Mouse (Mus musculus) lung, postnatal 0 days (tissue): ENCODE data around the gene 1700029H14Rik. TPM values are rescaled to one million over a fixed set of nuclear protein-coding genes. Genes with fewer than 3 reads are reported as not detected.

ENCODE experiments used
- ATAC-seq: fragments of 200-750 bp; cut with Nextera tagmentation; 2 replicates; pipeline ENCODE4 v1.8.0; 2017; ENCODE audit warnings: moderate library complexity
- DNase-seq: peaks from one replicate; pipeline ENCODE4 v3.0.0-alpha.2; 2016; ENCODE audit warnings: low spot score
- H3K27ac ChIP-seq: fragments of 300-500 bp; sonication (generic); 2 replicates; pipeline ENCODE4 v1.5.1; 2014; ENCODE audit warnings: antibody characterized with exemption, mild to moderate bottlenecking, low read length, mixed read lengths
- H3K27me3 ChIP-seq: fragments of 300-500 bp; sonication (generic); replicated peaks from 2 replicates; pipeline ENCODE4 v1.6.1; 2014; ENCODE audit warnings: low read length, mixed read lengths; ENCODE audit not compliant: insufficient read depth
- H3K36me3 ChIP-seq: fragments of 300-500 bp; sonication (generic); 2 replicates; pipeline ENCODE4 v1.6.1; 2014; ENCODE audit warnings: low read length, mixed read lengths; ENCODE audit not compliant: insufficient read depth
- H3K4me1 ChIP-seq: fragments of 300-500 bp; sonication (generic); 2 replicates; pipeline ENCODE4 v1.6.1; 2014; ENCODE audit warnings: antibody characterized with exemption, low read depth, low read length, mixed read lengths; ENCODE audit not compliant: insufficient read depth
- H3K4me2 ChIP-seq: fragments of 300-500 bp; sonication (generic); replicated peaks from 2 replicates; pipeline ENCODE4 v1.6.1; 2014; ENCODE audit warnings: low read depth, mild to moderate bottlenecking, low read length, moderate library complexity, mixed read lengths
- H3K4me3 ChIP-seq: fragments of 300-500 bp; sonication (generic); 2 replicates; pipeline ENCODE4 v1.5.1; 2014; ENCODE audit warnings: low read depth, low read length
- H3K9ac ChIP-seq: fragments of 300-500 bp; sonication (generic); replicated peaks from 2 replicates; pipeline ENCODE4 v1.6.1; 2014; ENCODE audit warnings: low read depth, mild to moderate bottlenecking
- H3K9me3 ChIP-seq: fragments of 300-500 bp; sonication (generic); 2 replicates; pipeline ENCODE4 v1.6.1; 2016; ENCODE audit warnings: low read length, mixed read lengths
- CTCF ChIP-seq: IDR thresholded peaks from 2 replicates; pipeline ENCODE4 v1.5.1; 2016; ENCODE audit warnings: antibody characterized with exemption, mild to moderate bottlenecking
- EP300 ChIP-seq: IDR thresholded peaks from 2 replicates; pipeline ENCODE4 v1.6.1; 2016; ENCODE audit warnings: antibody characterized with exemption, mild to moderate bottlenecking, control low read depth
- WGBS: fragments of 180-500 bp; shearing (Covaris S2); extraction: QIAGEN DNeasy Blood & Tissue Kit; methylation state at CpG from one replicate; pipeline ENCODE4 v1.1.7; 2014; 5-methylcytosine and 5-hydroxymethylcytosine counted together
- polyA plus RNA-seq: library from polyadenylated mRNA; unstranded; fragments of >200 nt; fragmentation: Nextera tagmentation; extraction: Ambion mirVana; gene quantifications from 2 replicates; pipeline ENCODE4 v1.2.1, GENCODE M21; 2015

Gene 1700029H14Rik
- polyA plus RNA-seq, 1 experiment from 2014 or later = not detected

DNA sequence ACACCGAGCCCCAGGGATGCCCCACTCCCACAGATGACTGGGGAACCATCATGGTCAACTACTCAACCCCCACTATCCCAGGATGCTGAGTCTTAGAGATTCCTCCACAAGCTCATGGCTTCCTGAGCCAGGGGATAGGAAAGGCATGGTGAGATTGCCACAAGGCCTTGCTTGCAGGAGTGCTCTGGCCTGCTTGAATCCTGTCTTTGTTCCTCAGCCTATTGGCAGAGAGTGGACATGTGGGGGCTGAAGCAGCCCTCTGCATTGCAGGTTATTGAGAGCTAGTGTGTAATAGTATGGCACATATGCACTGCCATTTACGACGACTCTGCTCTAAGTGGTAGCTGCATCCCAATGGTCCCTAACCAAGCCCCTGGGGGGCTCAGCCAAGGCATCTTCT, 31.9 kb downstream of the 1700029H14Rik start:
- Histone ChIP-seq H3K4me1 (peaks cover 28% of the 10 kb centered on the region), H3K4me2 (no peak overlapping the region), H3K9me3 (no peaks in the 10 kb centered on the region), H3K9ac (no peak overlapping the region), H3K27ac (peak overlapping the region; percentile 62; the same call in 1 of the 2 replicates), H3K36me3 (no peaks in the 10 kb centered on the region), H3K27me3 (no peaks in the 10 kb centered on the region), H3K4me3 (no peak overlapping the region)
- no peak for TF ChIP-seq EP300
- no peak for TF ChIP-seq CTCF
- DNase-seq = no peak
- ATAC-seq = no peak
- 68% methylated on average over 3 of the region's 3 CpGs for WGBS

DNA sequence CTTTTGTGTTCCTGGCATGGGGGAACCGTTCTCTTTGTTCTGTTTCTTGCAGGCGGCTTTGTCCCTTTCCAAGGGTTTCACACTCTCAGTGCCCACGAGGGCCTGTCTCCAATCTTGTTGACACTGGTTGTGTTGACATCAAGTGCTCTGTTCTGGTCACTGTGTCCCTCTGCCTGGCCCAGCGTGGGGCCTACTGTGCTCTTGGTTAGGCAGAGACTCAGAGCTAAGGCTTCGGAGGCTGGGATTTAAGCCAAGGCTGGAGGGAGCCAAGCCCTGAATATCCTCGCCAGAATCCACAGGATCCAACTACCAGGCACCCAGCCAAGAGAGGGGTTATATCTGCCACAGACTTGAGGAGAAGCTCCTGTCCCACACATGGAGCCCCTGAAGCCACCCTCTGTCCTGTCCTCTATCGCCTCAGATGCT, 32.4 kb downstream of the 1700029H14Rik start:
- no peaks in the 10 kb centered on the region for H3K9me3 ChIP-seq
- H3K27ac ChIP-seq = peak overlapping the region; percentile 62
- ATAC-seq (peak; percentile 88), DNase-seq (peak; percentile 85)
- H3K4me3 ChIP-seq = no peak overlapping the region
- no peaks in the 10 kb centered on the region for H3K36me3 ChIP-seq
- TF ChIP-seq EP300 (peak; percentile 82), CTCF (no peak)
- 27% methylated on average over 7 of the region's 7 CpGs for WGBS
- H3K4me2 ChIP-seq = no peak overlapping the region
- H3K27me3 ChIP-seq = no peaks in the 10 kb centered on the region
- H3K9ac ChIP-seq = no peak overlapping the region
- H3K4me1 ChIP-seq = peaks cover 28% of the 10 kb centered on the region

DNA sequence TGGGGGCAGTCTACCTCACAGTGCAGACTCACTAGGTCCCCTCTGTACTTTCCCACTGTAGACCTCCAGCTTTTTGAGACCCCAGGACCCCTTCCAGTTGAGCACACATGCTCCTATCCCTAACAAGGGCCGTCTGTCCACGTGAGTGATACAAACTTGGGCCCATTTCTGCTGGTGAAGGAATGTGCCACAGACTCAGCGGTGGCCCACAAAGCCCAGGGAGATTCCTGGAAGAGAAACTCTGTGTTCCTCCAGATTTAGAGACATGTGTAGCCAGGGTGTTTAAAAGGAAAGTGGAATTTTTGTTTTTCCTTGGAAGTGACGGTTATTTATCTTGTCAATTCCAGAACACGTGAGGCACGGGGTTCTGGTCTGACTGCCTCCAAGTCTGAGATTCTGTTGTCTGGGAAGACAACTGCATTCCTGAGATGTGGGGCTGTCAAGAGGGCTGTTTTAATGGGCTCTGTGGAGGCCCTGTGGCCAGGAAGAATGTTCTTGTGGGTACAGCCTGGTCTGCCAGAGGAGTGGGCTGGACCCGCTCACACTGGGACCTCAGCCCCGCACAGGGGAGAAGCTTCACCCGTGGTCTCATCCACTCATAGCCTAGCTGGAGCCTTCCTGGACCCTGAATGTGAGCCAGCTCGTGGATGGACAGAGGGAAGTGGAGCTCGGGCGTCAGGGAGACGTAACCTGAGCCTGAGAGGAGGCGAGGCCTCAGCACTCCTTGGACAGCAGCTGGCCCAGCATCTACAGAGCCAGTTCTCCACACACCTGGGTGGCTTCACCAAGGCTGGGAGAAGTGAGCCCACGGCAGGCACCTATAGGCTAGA, 33.0 kb downstream of the 1700029H14Rik start:
- H3K36me3 ChIP-seq = no peaks in the 10 kb centered on the region
- H3K9me3 ChIP-seq = no peaks in the 10 kb centered on the region
- H3K9ac ChIP-seq = no peak overlapping the region
- TF ChIP-seq CTCF = no peak
- no peak for TF ChIP-seq EP300
- peak; percentile 79 for ATAC-seq
- no peak overlapping the region for H3K4me3 ChIP-seq
- no peak for DNase-seq
- WGBS = 52% methylated on average over 15 of the region's 15 CpGs
- peaks cover 28% of the 10 kb centered on the region for H3K4me1 ChIP-seq
- peak overlapping the region; percentile 62 for H3K27ac ChIP-seq
- H3K4me2 ChIP-seq = no peak overlapping the region
- no peaks in the 10 kb centered on the region for H3K27me3 ChIP-seq

DNA sequence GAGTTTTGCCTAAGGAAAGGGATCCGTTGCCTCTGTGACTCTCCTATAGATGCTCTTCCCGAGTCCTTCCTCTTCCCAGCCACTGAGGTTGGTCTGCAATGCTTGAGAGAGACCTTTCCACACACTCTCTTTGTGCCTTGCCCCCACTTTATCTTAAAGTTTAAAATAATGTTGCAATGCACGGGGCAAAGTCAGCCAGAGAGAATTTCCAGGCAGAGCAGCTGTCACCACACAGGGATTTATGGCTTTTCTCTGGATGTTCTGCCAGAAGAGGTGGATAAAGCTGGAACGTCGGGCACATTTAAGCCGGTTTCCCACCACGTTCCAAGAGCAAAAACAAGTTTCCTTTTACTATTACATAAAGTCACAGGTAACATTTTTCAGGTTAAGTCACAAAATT, 40.9 kb downstream of the 1700029H14Rik start:
- Histone ChIP-seq H3K4me2 (no peak overlapping the region), H3K4me3 (no peak overlapping the region), H3K27me3 (no peaks in the 10 kb centered on the region), H3K36me3 (no peaks in the 10 kb centered on the region), H3K27ac (no peak overlapping the region), H3K9me3 (no peaks in the 10 kb centered on the region), H3K9ac (no peak overlapping the region), H3K4me1 (no peaks in the 10 kb centered on the region)
- ATAC-seq (no peak), DNase-seq (no peak)
- whole genome bisulfite sequencing = 43% methylated on average over 7 of the region's 7 CpGs
- no peak for TF ChIP-seq EP300
- TF ChIP-seq CTCF = no peak

DNA sequence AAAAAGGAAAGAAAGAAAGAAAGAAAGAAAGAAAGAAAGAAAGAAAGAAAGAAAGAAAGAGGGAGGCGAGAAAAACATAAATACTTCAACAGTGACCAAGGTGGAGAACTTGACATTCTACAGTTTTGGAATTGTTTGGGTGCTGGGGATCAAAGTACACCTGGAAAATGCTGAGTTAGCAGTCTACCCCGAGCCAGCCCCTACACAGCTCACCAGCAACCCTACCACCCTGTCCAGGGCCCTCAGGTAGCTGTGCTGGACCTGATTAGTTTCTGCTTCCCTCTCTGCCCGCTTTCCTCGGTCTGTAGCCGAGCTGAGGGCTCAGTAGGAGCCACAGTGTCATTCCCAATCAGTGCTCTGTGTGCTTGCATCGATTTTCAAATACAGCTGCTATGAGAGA, 41.9 kb downstream of the 1700029H14Rik start:
- no peaks in the 10 kb centered on the region for H3K27me3 ChIP-seq
- TF ChIP-seq CTCF = no peak
- TF ChIP-seq EP300 = no peak
- no peak for DNase-seq
- H3K27ac ChIP-seq = no peak overlapping the region
- peaks cover 8% of the 10 kb centered on the region; the same call in 1 of the 2 replicates for H3K4me1 ChIP-seq
- H3K4me2 ChIP-seq = no peak overlapping the region
- no peak overlapping the region for H3K4me3 ChIP-seq
- no peak overlapping the region for H3K9ac ChIP-seq
- no peaks in the 10 kb centered on the region for H3K9me3 ChIP-seq
- no peaks in the 10 kb centered on the region for H3K36me3 ChIP-seq
- no peak for ATAC-seq
- WGBS = 67% methylated on average over 6 of the region's 6 CpGs

DNA sequence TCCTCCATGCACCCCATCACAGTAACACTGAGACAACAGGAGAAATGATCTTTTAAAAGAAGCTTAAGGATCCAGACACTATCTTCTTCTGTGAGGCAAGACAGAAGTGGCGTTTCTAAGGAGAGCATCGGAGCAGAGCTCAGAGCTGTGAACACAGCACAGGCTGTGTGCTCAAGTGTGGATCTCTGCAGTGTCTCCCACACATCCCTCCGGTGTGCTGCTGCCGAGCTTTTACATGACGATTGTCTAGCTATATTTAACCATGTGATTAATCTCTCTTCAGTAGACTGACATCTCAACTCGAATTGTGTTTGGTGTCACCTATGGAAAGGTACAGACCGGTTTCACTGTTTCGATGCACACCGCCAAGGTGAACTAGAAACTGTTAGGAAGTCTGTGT, 42.8 kb downstream of the 1700029H14Rik start:
- Histone ChIP-seq H3K9ac (no peak overlapping the region), H3K9me3 (no peaks in the 10 kb centered on the region), H3K36me3 (no peaks in the 10 kb centered on the region), H3K4me2 (no peak overlapping the region), H3K27ac (no peak overlapping the region), H3K27me3 (no peaks in the 10 kb centered on the region), H3K4me3 (no peak overlapping the region), H3K4me1 (peaks cover 9% of the 10 kb centered on the region; the same call in 1 of the 2 replicates)
- WGBS = 50% methylated on average over 9 of the region's 9 CpGs
- TF ChIP-seq CTCF (no peak), EP300 (no peak)
- ATAC-seq (no peak), DNase-seq (no peak)
